Mouse (Mus musculus) T-helper 1 cell (primary cell): ENCODE results near the gene Unc45b.

Experiments
- in situ Hi-C: fragments of 300-600 bp; cut with MboI, MseI; formaldehyde crosslinking; loops from one replicate; pipeline ENCODE4 v1.15.1; 2025; ENCODE audit warnings: high pct_unique_total_duplicates

Gene Unc45b

DNA sequence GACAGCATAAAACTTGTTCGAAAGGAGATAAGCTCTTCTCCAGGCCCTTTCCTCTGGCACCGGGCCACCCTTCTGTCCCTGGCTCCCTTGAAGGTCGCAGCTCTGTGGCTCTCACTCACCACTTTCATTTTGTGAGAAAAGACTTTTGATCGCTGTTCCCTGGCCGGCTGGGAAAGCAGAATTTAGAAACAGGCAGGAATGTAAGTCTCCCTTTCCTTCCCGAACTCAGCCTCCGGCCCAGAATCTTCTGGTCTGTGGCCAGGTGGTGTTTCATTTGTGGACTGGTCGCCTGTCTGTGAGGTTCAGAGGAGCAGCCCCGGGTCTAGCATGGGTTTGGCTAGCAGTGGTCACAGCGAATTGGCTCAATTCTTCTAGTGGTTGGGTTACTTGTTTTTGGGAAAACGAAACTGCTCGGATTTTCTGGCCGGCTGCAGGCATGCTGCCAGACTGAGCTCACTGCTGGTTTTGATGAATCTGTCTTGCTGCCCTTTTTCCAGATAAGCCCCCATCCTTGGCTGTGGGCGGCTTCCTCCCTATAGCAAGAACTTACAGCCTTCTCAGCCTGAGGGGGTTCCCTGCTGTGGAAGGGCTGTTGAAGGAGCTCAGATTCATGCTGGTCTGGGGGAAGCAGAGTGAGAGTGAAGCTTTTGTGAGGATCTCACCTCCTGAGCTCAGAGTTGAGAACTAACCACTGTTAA, 81.3 kb downstream of the Unc45b start, which contains the start of gene Slfn9:
TSS of gene Slfn9 (minus strand) at position 362 of the 698 bp plus-strand sequence.
- in situ Hi-C loops: no loop called here
